9 mouse cellular contexts compared by ENCODE assay signal in the genomic region with DNA sequence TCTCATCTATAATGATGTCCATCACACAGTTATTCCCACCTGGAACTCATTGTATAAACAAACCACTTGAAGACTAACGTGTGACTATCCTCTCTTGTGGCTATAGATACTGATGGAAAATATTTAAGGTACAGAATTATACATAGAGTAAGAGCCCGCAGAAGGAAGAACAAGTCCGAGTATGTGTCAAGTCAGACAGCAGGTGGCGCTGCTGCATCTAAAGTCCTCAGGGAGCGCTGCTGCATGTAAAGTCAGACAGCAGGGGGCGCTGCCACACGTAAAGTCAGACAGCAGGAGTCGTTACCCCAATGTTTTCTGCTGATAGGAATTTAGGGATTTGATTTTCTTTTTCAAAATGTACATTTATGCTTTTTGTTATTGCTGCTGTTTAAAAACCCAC. TPM values are rescaled to one million over a fixed set of nuclear protein-coding genes. Genes with fewer than 3 reads are reported as not detected.
DNase-seq lines count a peak whose midpoint lies in the region; ATAC-seq and TF ChIP-seq lines count a peak whose summit lies in the region.
"Had no signal": no experiment of that assay in that cellular context is flagged by ENCODE, and none has a peak within 500 bp of the region (broad histone marks: within the 10 kb centered on the region; RNA-seq: fewer than 3 reads in every experiment).

No protein-coding gene starts in this region.

- ATAC-seq in lung, embryonic 14.5 days (ENCODE audit: insufficient read depth): peak; percentile 35; the same call in 1 of the 2 replicates

- no peak overlapping the region for H3K4me3 ChIP-seq in lung, embryonic 14.5 days (ENCODE audit: low read depth, low read length)

- no peak overlapping the region for H3K27ac ChIP-seq in lung, embryonic 14.5 days (ENCODE audit: low read depth)

- no peak overlapping the region for H3K9ac ChIP-seq in lung, embryonic 14.5 days

- peak; percentile 82 to 89 for DNase-seq in CD8-positive naive resting alpha-beta T cell, adult 2 months (ENCODE audit: low read depth in 2 of 2, low spot score in 2 of 2)
- DNase-seq in adrenal gland, adult 2 months: peak; percentile 72
- DNase-seq in embryo, embryonic 11.5 days (ENCODE audit: low read depth, low spot score): peak; percentile 89
- DNase-seq in gastrocnemius, postnatal 4 days (ENCODE audit: low spot score in 2 of 2): peak; percentile 71 to 88
- DNase-seq in large intestine, adult 2 months (ENCODE audit: low read depth, low spot score): peak; percentile 88
- DNase-seq in lung, embryonic 14.5 days: peak; percentile 95
- peak; percentile 90 for DNase-seq in retina, postnatal 7 days (ENCODE audit: low read depth, low spot score)
- peak; percentile 53 to 75 for DNase-seq in urinary bladder, adult 18-20 months (ENCODE audit: low spot score in 2 of 2)

- WGBS in large intestine, adult 2 months: 6% methylated on average over 8 of the region's 8 CpGs
- WGBS in lung, embryonic 14.5 days: 4% methylated on average over 8 of the region's 8 CpGs

- no peaks in the 10 kb centered on the region for H3K9me3 ChIP-seq in lung, embryonic 14.5 days (ENCODE audit: low read depth, low read length)

- H3K4me2 ChIP-seq in lung, embryonic 14.5 days: no peak overlapping the region

- H3K4me1 ChIP-seq in lung, embryonic 14.5 days (ENCODE audit: insufficient read depth): no peaks in the 10 kb centered on the region

- TF ChIP-seq CTCF in lung, embryonic 14.5 days (IDR thresholded peaks at IDR 0.05; ENCODE audit: low read depth): peak; percentile 98

- no peaks in the 10 kb centered on the region for H3K27me3 ChIP-seq in lung, embryonic 14.5 days (ENCODE audit: insufficient read depth, low read length)

- H3K36me3 ChIP-seq in lung, embryonic 14.5 days (ENCODE audit: insufficient read depth): no peaks in the 10 kb centered on the region

RNA-seq across cellular contexts. Expression of gene Opalin, which starts 5.4 kb away (rescaled TPM):
- not detected for total RNA-seq in adrenal gland, adult 2 months (2021)
- not detected in 2 replicates for polyA plus RNA-seq in adrenal gland, adult 2 months (2012; rRNA removed)
- total RNA-seq in gastrocnemius, postnatal 4 days (2021): not detected
- polyA plus RNA-seq in large intestine, adult 2 months (2012; rRNA removed): not detected in 2 replicates
- polyA plus RNA-seq in lung, embryonic 14.5 days (2014; fragmentation: Nextera tagmentation; extraction: Ambion mirVana): not detected in 2 replicates
- polyA plus RNA-seq: lung, embryonic 16.5 days had no signal

RNA-seq across cellular contexts. Expression of gene Dntt, which starts 42.4 kb away (rescaled TPM):
- total RNA-seq in adrenal gland, adult 2 months (2021): not detected
- not detected in 2 replicates for polyA plus RNA-seq in adrenal gland, adult 2 months (2012; rRNA removed)
- total RNA-seq in gastrocnemius, postnatal 4 days (2021): under 1 TPM in 1 of 2 experiments, not detected in 1; 0.37 TPM
- 0.10 and 0.15 TPM in 2 replicates for polyA plus RNA-seq in large intestine, adult 2 months (2012; rRNA removed)
- 0.18 TPM in 1 of 2 replicates, not detected in the other for polyA plus RNA-seq in lung, embryonic 14.5 days (2014; fragmentation: Nextera tagmentation; extraction: Ambion mirVana)
- polyA plus RNA-seq: lung, embryonic 16.5 days had no signal
